Mouse (Mus musculus) embryonic facial prominence, embryonic 14.5 days (tissue): ENCODE data around the gene Stab2. TPM values are rescaled to one million over a fixed set of nuclear protein-coding genes. Genes with fewer than 3 reads are reported as not detected.
A peak's percentile ranks its signal among the peaks of the same experiment; 100 is the strongest.

Source experiments
- ATAC-seq: fragments of 200-750 bp; cut with Nextera tagmentation; 2 replicates; pipeline ENCODE4 v1.8.0; 2017; ENCODE audit warnings: low read depth, moderate number of reproducible peaks, moderate TSS enrichment
- DNase-seq: peaks from one replicate; pipeline ENCODE4 v3.0.0-alpha.2; 2015; ENCODE audit warnings: low spot score
- H3K27ac ChIP-seq: fragments of 300-500 bp; sonication (generic); replicated peaks from 2 replicates; pipeline ENCODE4 v1.5.1; 2014; ENCODE audit warnings: low read depth, mild to moderate bottlenecking, low read length, moderate library complexity
- H3K27me3 ChIP-seq: fragments of 300-500 bp; sonication (generic); replicated peaks from 2 replicates; pipeline ENCODE4 v1.6.1; 2014; ENCODE audit warnings: low read length; ENCODE audit not compliant: control insufficient read depth, insufficient read depth
- H3K36me3 ChIP-seq: fragments of 300-500 bp; sonication (generic); 2 replicates; pipeline ENCODE4 v1.6.1; 2014; ENCODE audit warnings: low read length, mixed read lengths; ENCODE audit not compliant: control insufficient read depth, insufficient read depth
- H3K4me1 ChIP-seq: fragments of 300-500 bp; sonication (generic); 2 replicates; pipeline ENCODE4 v1.6.1; 2014; ENCODE audit warnings: antibody characterized with exemption, low read length; ENCODE audit not compliant: control insufficient read depth, insufficient read depth
- H3K4me2 ChIP-seq: fragments of 300-500 bp; sonication (generic); 2 replicates; pipeline ENCODE4 v1.6.1; 2014; ENCODE audit warnings: low read depth, mild to moderate bottlenecking, low read length, moderate library complexity, mixed read lengths
- H3K4me3 ChIP-seq: fragments of 300-500 bp; sonication (generic); 2 replicates; pipeline ENCODE4 v1.5.1; 2014; ENCODE audit warnings: low read depth, mild to moderate bottlenecking, low read length
- H3K9ac ChIP-seq: fragments of 300-500 bp; sonication (generic); 2 replicates; pipeline ENCODE4 v1.6.1; 2014; ENCODE audit warnings: low read depth, mild to moderate bottlenecking, low read length, moderate library complexity, mixed read lengths
- H3K9me3 ChIP-seq: fragments of 300-500 bp; sonication (generic); 2 replicates; pipeline ENCODE4 v1.6.1; 2016; ENCODE audit warnings: low read length; ENCODE audit not compliant: control insufficient read depth
- WGBS: fragments of 180-500 bp; shearing (Covaris S2); extraction: QIAGEN DNeasy Blood & Tissue Kit; methylation state at CpG from one replicate; pipeline ENCODE4 v1.1.7; 2014; 5-methylcytosine and 5-hydroxymethylcytosine counted together
- polyA plus RNA-seq: library from polyadenylated mRNA; unstranded; fragments of >200 nt; fragmentation: Nextera tagmentation; extraction: Ambion mirVana; gene quantifications from 2 replicates; pipeline ENCODE4 v1.2.1, GENCODE M21; 2014

The Stab2 gene
- polyA plus RNA-seq, 1 experiment from 2014 or later: 0.31 TPM

DNA sequence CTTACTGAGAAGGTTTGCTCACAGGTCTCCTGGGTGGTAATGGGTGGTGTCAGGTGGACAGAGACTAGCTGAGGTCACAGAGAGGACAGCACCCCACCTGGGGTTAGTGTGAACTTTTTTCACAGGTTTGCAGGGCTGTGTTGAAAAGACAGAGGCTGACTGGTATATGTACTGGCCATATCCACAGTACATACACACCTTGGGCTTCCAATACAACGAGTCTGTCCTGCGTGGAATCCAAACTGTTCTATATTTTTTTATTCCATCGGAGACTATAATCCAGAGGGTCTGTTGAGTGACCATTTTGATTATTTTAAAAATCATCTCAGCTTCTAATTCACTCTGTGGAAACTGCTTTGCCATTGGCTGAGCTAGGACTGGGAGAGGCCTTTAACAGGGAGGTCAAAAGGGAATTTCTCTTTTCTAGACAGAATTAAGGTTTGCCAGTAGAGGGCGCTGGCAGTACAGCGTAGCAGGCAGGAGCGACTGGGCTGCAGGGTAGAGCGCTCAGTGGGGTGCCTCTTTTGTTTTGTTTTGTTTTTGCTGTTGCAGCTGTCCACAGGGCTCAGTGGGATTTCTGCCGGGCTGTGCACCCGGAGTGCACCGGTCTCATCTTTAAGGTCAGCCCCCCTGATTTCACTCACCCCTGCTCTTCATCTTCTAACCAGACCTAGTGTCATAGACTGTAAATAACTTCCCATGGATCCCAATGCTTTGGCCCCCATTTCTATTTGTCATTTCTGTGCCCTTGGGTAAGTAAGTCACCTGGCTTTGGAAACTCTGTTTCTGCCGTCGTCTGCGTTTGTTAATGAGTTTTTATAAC is 35.9 kb downstream of the Stab2 start:
- ATAC-seq (peak; percentile 78), DNase-seq (peak; percentile 82)
- Histone ChIP-seq H3K27me3 (no peaks in the 10 kb centered on the region), H3K4me2 (peak overlapping the region; percentile 45), H3K27ac (no peak overlapping the region), H3K4me3 (peak overlapping the region; percentile 22; the same call in 1 of the 2 replicates), H3K36me3 (no peaks in the 10 kb centered on the region), H3K4me1 (no peaks in the 10 kb centered on the region), H3K9ac (no peak overlapping the region), H3K9me3 (no peaks in the 10 kb centered on the region)
- WGBS: 24% methylated on average over 13 of the region's 13 CpGs

- no peak overlapping the region for H3K9ac ChIP-seq
- no peaks in the 10 kb centered on the region for H3K36me3 ChIP-seq
- no peaks in the 10 kb centered on the region for H3K4me1 ChIP-seq
- ATAC-seq (no peak; the same call in 1 of the 2 replicates), DNase-seq (no peak)
- no peak overlapping the region for H3K27ac ChIP-seq
- no peaks in the 10 kb centered on the region for H3K9me3 ChIP-seq
- no peaks in the 10 kb centered on the region for H3K27me3 ChIP-seq
- no peak overlapping the region for H3K4me2 ChIP-seq
- 71% methylated on average over 6 of the region's 6 CpGs for WGBS
- no peak overlapping the region for H3K4me3 ChIP-seq
Measured at GRCm38 (mm10) chr10:86969346-86969745, 38.5 kb downstream of the Stab2 start.

DNA sequence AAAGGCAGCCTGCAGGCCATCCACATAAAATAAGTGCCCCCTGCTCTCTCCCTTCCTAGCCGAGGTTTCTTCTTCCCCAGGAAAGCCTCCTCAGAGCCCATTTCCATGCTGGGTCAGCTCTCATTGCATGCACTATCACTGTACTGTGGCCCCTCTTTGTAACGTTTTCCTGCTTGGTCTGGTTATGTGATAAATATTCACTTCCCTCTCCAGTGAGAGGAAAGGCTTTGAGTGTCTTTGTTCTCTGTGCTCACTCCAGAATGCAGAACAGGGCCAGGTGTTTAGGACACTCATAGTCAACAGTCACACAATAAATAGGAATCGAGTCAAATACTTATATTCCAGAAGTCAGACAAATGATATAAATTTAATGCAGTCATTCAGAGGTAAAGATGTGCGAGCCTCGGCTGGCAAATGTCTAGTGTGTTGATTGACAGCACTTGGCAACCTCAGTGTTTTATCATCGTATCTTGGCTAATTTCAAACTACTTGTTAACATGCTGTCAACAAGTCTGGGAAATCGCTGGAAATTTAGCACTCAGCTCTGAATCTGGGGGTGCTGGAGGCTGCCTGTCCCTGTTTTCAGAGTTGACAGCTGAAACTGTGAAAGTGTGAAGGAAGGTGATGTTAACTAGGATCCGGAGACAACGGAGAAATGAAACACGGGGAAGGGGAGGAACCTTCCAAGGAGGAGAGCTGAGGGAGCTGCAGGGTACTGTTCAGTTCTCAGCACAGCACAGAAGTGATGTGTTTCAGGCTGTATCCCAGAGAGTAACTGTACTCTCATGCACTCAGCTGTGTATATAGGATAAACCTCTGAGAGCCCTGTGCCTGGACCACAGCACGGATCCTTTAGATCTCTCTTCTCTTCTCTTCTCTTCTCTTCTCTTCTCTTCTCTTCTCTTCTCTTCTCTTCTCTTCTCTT is 46.0 kb downstream of the Stab2 start:
- no peak overlapping the region for H3K9ac ChIP-seq
- H3K4me2 ChIP-seq: no peak overlapping the region
- no peaks in the 10 kb centered on the region for H3K9me3 ChIP-seq
- H3K27me3 ChIP-seq: no peaks in the 10 kb centered on the region
- H3K36me3 ChIP-seq: no peaks in the 10 kb centered on the region
- DNase-seq (no peak), ATAC-seq (no peak)
- H3K27ac ChIP-seq: no peak overlapping the region
- H3K4me3 ChIP-seq: no peak overlapping the region
- H3K4me1 ChIP-seq: no peaks in the 10 kb centered on the region
- 62% methylated on average over 11 of the region's 11 CpGs for whole genome bisulfite sequencing

GRCm38 (mm10) chr10:86955299-86955698 is 52.5 kb downstream of the Stab2 start:
- H3K9ac ChIP-seq: no peak overlapping the region
- no peaks in the 10 kb centered on the region for H3K36me3 ChIP-seq
- DNase-seq (no peak), ATAC-seq (no peak)
- H3K4me3 ChIP-seq: no peak overlapping the region
- H3K4me1 ChIP-seq: no peaks in the 10 kb centered on the region
- H3K4me2 ChIP-seq: no peak overlapping the region
- 93% methylated on average over 3 of the region's 3 CpGs for WGBS
- no peaks in the 10 kb centered on the region for H3K27me3 ChIP-seq
- no peak overlapping the region for H3K27ac ChIP-seq
- no peaks in the 10 kb centered on the region for H3K9me3 ChIP-seq

DNA sequence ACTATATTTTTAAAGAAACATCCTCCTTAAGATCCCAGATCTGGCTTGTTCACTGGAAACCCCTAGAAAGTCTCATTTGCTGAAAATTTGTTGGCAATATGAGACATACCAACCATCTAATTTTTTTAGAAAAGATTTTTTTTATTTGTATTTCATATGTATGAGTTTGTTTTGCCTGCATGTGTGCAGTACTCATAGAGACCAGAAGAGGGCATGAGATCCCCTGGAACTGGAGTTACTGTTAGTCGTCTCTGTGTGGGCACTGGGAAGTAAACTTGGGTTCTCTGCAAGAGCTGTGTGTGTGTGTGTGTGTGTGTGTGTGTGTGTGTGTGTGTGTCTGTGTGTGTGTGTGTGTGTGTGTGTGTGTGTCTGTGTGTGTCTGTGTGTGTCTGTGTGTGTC is 55.1 kb downstream of the Stab2 start:
- H3K27ac ChIP-seq: no peak overlapping the region
- no peaks in the 10 kb centered on the region for H3K4me1 ChIP-seq
- no peaks in the 10 kb centered on the region for H3K36me3 ChIP-seq
- H3K27me3 ChIP-seq: no peaks in the 10 kb centered on the region
- H3K4me3 ChIP-seq: no peak overlapping the region
- ATAC-seq: no peak
- no peak overlapping the region for H3K9ac ChIP-seq
- no peak for DNase-seq
- H3K9me3 ChIP-seq: no peaks in the 10 kb centered on the region
- WGBS: 64% methylated on average over 1 of the region's 1 CpGs
- H3K4me2 ChIP-seq: no peak overlapping the region

DNA sequence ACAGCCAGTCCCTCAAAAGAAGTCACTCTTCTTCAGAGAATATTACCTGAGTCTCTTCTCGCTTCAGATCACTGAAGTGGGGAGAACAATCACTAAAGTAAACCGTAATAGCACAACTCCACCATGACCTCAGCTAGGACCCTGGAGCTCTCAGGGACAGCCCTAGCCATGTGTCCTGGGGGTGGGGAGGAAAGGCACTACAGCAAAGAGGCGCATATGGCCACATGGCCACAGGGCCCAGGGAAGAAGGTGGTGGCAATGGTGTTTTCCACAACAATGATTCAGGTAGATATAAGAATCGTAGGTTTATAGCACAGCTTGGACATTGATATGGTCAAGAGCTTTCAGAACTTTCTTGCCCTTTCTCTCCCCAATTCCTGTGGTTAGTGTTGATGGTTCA is 57.0 kb downstream of the Stab2 start:
- H3K9me3 ChIP-seq: no peaks in the 10 kb centered on the region
- ATAC-seq (no peak), DNase-seq (no peak)
- no peaks in the 10 kb centered on the region for H3K4me1 ChIP-seq
- no peaks in the 10 kb centered on the region for H3K36me3 ChIP-seq
- no peak overlapping the region for H3K9ac ChIP-seq
- no peak overlapping the region for H3K27ac ChIP-seq
- H3K4me3 ChIP-seq: no peak overlapping the region
- WGBS: 90% methylated on average over 4 of the region's 4 CpGs
- H3K27me3 ChIP-seq: no peaks in the 10 kb centered on the region
- no peak overlapping the region for H3K4me2 ChIP-seq

DNA sequence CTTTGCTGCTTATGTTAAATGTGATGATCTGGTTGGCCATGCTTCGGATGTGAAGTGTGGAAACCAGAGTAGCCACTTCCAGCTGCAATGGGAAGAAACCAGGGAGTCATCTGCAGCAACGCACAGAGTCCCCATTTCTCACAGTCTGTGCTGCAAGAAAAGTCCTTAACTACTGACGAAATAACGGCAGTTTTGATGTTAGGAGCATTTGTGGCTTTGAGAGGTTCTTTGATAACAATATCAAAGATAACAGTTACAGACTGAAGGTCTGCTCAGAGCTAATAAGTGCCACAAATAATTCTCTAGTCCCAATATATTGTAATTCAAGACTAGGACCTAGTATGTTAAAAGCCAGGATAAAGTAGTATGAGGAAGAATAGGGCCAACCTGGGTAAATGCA is 57.9 kb downstream of the Stab2 start:
- H3K4me1 ChIP-seq: no peaks in the 10 kb centered on the region
- H3K9ac ChIP-seq: no peak overlapping the region
- no peak overlapping the region for H3K4me2 ChIP-seq
- no peak for DNase-seq
- no peaks in the 10 kb centered on the region for H3K9me3 ChIP-seq
- no peaks in the 10 kb centered on the region for H3K27me3 ChIP-seq
- ATAC-seq: no peak
- no peaks in the 10 kb centered on the region for H3K36me3 ChIP-seq
- H3K27ac ChIP-seq: no peak overlapping the region
- no peak overlapping the region for H3K4me3 ChIP-seq
- 88% methylated on average over 4 of the region's 4 CpGs for WGBS

DNA sequence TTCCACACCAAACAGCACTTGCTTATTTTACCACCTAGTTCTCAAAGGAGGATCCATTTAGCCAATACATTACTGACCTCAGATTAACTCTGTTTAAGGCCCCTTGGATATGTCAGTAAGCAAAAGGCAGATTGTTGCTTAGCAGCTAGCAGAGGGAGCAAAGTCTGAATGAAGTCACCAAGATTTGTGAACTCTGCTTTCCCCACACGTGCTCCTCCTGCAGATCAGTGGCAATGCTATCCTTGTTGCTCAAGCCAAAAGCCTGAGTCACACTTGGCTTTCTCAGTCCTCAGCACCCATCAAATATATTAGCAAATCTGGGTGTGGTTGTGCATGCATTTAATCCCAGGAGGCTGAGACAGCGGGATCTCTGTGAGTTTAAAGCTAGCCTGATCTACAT is 60.3 kb downstream of the Stab2 start:
- no peak for DNase-seq
- Histone ChIP-seq H3K4me1 (no peaks in the 10 kb centered on the region), H3K9ac (0 out of 2 replicates have a peak overlapping the region, but pooled peaks have one; percentile 28), H3K9me3 (no peaks in the 10 kb centered on the region), H3K27me3 (no peaks in the 10 kb centered on the region), H3K27ac (no peak overlapping the region), H3K36me3 (no peaks in the 10 kb centered on the region), H3K4me3 (no peak overlapping the region), H3K4me2 (peak overlapping the region; percentile 36; the same call in 1 of the 2 replicates)
- WGBS: 61% methylated on average over 2 of the region's 2 CpGs
- 0 out of 2 replicates have a peak, but pooled peaks have one; percentile 33 for ATAC-seq
